Mouse (Mus musculus) C2C12 (cell line): ENCODE measurements at regions not wholly inside any gene's neighbourhood (a gene's known extent, or its start where the extent isn't known, plus 50 kb on each side); places are given as distances from the start of the nearest gene placed in this dataset.

Experiments
- H3K27me3 ChIP-seq: one replicate; pipeline ENCODE4 v1.6.1; 2011; ENCODE audit not compliant: control insufficient read depth, insufficient read depth, insufficient read length
- H3K36me3 ChIP-seq: one replicate; pipeline ENCODE4 v1.6.1; 2011; ENCODE audit not compliant: control insufficient read depth, insufficient read depth
- H3K4me3 ChIP-seq: one replicate; pipeline ENCODE4 v1.5.1; 2011; ENCODE audit warnings: mild to moderate bottlenecking, control low read depth; ENCODE audit not compliant: poor library complexity, insufficient read depth, severe bottlenecking
- H3K79me2 ChIP-seq: one replicate; pipeline ENCODE4 v1.6.1; 2011; ENCODE audit not compliant: control insufficient read depth, insufficient read depth
- H3K79me3 ChIP-seq: one replicate; pipeline ENCODE4 v1.6.1; 2011; ENCODE audit warnings: low read depth, control low read depth
- H3ac ChIP-seq: one replicate; pipeline ENCODE3; 2011; ENCODE audit warnings: low read depth; ENCODE audit not compliant: control insufficient read depth, insufficient read length
- CEBPB ChIP-seq: IDR thresholded peaks from one replicate; pipeline ENCODE4 v1.6.1; 2011; ENCODE audit warnings: low read depth, mild to moderate bottlenecking, control low read depth, moderate library complexity
- CTCF ChIP-seq: IDR thresholded peaks from one replicate; pipeline ENCODE4 v1.5.1; 2011; ENCODE audit not compliant: control insufficient read depth, insufficient read depth, insufficient read length
- FOSL1 ChIP-seq: IDR thresholded peaks from one replicate; pipeline ENCODE4 v1.8.0; 2011; ENCODE audit warnings: mild to moderate bottlenecking, low read length; ENCODE audit not compliant: poor library complexity, insufficient read depth, severe bottlenecking
- MAX ChIP-seq: IDR thresholded peaks from one replicate; pipeline ENCODE4 v1.6.1; 2011; ENCODE audit warnings: mild to moderate bottlenecking, control low read depth
- MYOD1 ChIP-seq: IDR thresholded peaks from one replicate; pipeline ENCODE4 v1.6.1; 2011; ENCODE audit warnings: low read depth; ENCODE audit not compliant: control insufficient read depth, insufficient read length
- MYOG ChIP-seq: IDR thresholded peaks from one replicate; pipeline ENCODE4 v1.6.1; 2011; ENCODE audit not compliant: control insufficient read depth, insufficient read length; ENCODE audit errors: extremely low read depth
- USF1 ChIP-seq: IDR thresholded peaks from one replicate; pipeline ENCODE4 v1.6.1; 2011; ENCODE audit warnings: low read depth, mild to moderate bottlenecking, control low read depth, moderate library complexity

GRCm38 (mm10) chr10:12061069-12061861 lies 718.1 kb downstream of the Epm2a start:
- Histone ChIP-seq H3K79me2 (no peaks in the 10 kb centered on the region), H3K4me3 (no peak overlapping the region), H3ac (no peak overlapping the region), H3K79me3 (no peaks in the 10 kb centered on the region), H3K36me3 (no peaks in the 10 kb centered on the region), H3K27me3 (no peaks in the 10 kb centered on the region)
- TF ChIP-seq MAX, result no peak
- TF ChIP-seq MYOD1, result no peak
- TF ChIP-seq CEBPB, result no peak
- no peak for TF ChIP-seq USF1
- no peak for TF ChIP-seq CTCF
- TF ChIP-seq MYOG, result no peak
- TF ChIP-seq FOSL1, result no peak

GRCm38 (mm10) chr10:12062302-12062701 lies 719.1 kb downstream of the Epm2a start:
- H3K79me3 ChIP-seq, result no peaks in the 10 kb centered on the region
- H3K27me3 ChIP-seq, result no peaks in the 10 kb centered on the region
- no peaks in the 10 kb centered on the region for H3K36me3 ChIP-seq
- H3K79me2 ChIP-seq, result no peaks in the 10 kb centered on the region
- no peak overlapping the region for H3ac ChIP-seq
- no peak overlapping the region for H3K4me3 ChIP-seq
- TF ChIP-seq MYOD1 (no peak), CTCF (no peak), USF1 (no peak), MAX (no peak), MYOG (no peak), CEBPB (no peak)

GRCm38 (mm10) chr10:12083961-12084360 lies 740.8 kb downstream of the Epm2a start:
- Histone ChIP-seq H3K36me3 (no peaks in the 10 kb centered on the region), H3K27me3 (no peaks in the 10 kb centered on the region), H3K79me3 (no peaks in the 10 kb centered on the region), H3ac (no peak overlapping the region), H3K4me3 (no peak overlapping the region), H3K79me2 (no peaks in the 10 kb centered on the region)
- TF ChIP-seq USF1 (no peak), MYOG (no peak), MYOD1 (no peak), FOSL1 (no peak), CEBPB (no peak), CTCF (no peak), MAX (no peak)

- Histone ChIP-seq H3K36me3 (no peaks in the 10 kb centered on the region), H3K27me3 (no peaks in the 10 kb centered on the region), H3K4me3 (no peak overlapping the region), H3K79me3 (no peaks in the 10 kb centered on the region), H3K79me2 (no peaks in the 10 kb centered on the region), H3ac (no peak overlapping the region)
- no peak for TF ChIP-seq MYOG
- TF ChIP-seq MYOD1, result no peak
- TF ChIP-seq FOSL1, result no peak
- no peak for TF ChIP-seq MAX
- TF ChIP-seq CTCF, result no peak
- TF ChIP-seq CEBPB, result no peak
- no peak for TF ChIP-seq USF1
These were observed 749.3 kb downstream of the Epm2a start for GRCm38 (mm10) chr10:12092521-12092920.

GRCm38 (mm10) chr10:12096678-12097077 lies 753.5 kb downstream of the Epm2a start:
- no peaks in the 10 kb centered on the region for H3K79me3 ChIP-seq
- H3K27me3 ChIP-seq, result no peaks in the 10 kb centered on the region
- no peak overlapping the region for H3ac ChIP-seq
- no peaks in the 10 kb centered on the region for H3K79me2 ChIP-seq
- H3K4me3 ChIP-seq, result no peak overlapping the region
- H3K36me3 ChIP-seq, result no peaks in the 10 kb centered on the region
- TF ChIP-seq MYOG (no peak), CEBPB (no peak), FOSL1 (no peak), CTCF (no peak), MAX (no peak)

GRCm38 (mm10) chr10:12107001-12107418 lies 762.2 kb downstream of the Utrn start:
- Histone ChIP-seq H3ac (no peak overlapping the region), H3K79me2 (no peaks in the 10 kb centered on the region), H3K36me3 (no peaks in the 10 kb centered on the region), H3K79me3 (no peaks in the 10 kb centered on the region), H3K27me3 (no peaks in the 10 kb centered on the region), H3K4me3 (no peak overlapping the region)
- TF ChIP-seq USF1, result no peak
- TF ChIP-seq FOSL1, result no peak
- no peak for TF ChIP-seq MYOG
- no peak for TF ChIP-seq MAX
- TF ChIP-seq CTCF, result no peak
- TF ChIP-seq CEBPB, result no peak
- TF ChIP-seq MYOD1, result no peak
